Mouse (Mus musculus): ENCODE results near the gene Leng9. TPM values are rescaled to one million over a fixed set of nuclear protein-coding genes. Genes with fewer than 3 reads are reported as not detected.

Gene Leng9
- polyA plus RNA-seq, 1 experiment from 2014 or later, result 1.8 TPM

DNA sequence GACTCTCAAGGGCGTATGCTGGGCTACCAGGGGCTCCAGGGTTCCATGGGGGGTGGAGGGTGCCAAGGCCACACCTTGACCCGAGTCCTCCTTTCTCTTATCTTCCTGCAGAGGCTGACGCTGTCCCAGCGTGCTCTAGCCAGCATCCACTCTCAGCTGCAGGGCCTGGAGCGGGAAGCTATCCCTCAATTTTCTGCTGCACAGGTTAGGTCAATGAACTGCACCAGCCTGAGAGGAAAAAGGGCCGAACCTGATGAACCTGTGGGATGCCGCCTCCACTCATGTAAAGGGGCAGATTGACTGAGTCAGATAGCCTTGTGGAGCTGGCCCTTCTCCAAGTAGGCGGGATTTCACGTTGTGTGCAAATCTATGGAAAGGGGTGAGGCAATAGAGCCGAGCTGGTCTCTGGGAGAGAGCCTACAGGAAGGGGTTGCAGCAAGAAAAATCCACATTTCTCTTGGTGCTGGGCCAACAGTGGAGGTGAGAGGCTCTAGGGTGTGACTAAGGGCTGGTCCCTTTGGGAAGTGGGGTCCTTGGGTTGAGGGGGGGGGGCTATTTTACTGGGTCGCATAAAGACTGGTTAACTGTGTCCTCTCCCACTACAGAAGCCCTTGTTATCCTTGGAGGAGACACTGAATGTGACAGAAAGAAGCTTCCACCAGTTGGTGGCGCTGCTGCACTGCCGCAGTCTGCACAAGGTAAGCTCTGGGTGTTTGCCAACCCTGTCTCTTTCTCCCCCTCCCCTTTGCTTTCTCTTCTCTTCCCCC, 19.3 kb downstream of the Leng9 start:
- Histone ChIP-seq H3K9me3 (ENCODE audit: control insufficient read depth, low read length) (no peaks in the 10 kb centered on the region), H3K4me1 (ENCODE audit: control insufficient read depth, insufficient read depth, low read length) (no peaks in the 10 kb centered on the region), H3K27me3 (ENCODE audit: control insufficient read depth, insufficient read depth, low read length) (no peaks in the 10 kb centered on the region), H3K9ac (ENCODE audit: low read depth, low read length) (no peak overlapping the region), H3K27ac (ENCODE audit: low read depth, low read length) (no peak overlapping the region), H3K4me2 (replicated peaks; ENCODE audit: low read depth, low read length) (no peak overlapping the region), H3K4me3 (ENCODE audit: low read length) (no peak overlapping the region), H3K36me3 (ENCODE audit: control insufficient read depth, insufficient read depth, low read length) (no peaks in the 10 kb centered on the region)
- peak; percentile 52 for ATAC-seq (ENCODE audit: low FRiP score, low TSS enrichment)
- 44% methylated on average over 13 of the region's 13 CpGs for WGBS

DNA sequence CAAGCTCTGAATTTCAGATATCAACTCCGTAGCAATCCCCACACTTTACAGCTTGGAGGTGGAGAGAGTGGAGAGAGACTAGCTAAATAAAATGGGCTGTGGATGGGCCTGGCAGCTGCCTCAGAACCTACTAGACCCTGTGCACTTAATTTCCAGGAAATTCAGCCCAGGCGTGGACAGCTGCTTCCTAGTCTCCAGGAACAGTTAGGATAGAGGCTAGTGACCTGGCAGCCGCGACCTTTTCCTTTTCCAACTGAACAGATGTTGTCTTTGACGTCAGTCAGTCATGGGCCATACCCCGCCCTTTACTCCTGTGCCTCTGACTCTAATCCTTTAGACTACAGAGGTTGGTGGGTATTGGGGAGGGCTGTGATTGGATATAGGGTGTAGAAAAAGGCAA, 21.3 kb downstream of the Leng9 start:
- no peaks in the 10 kb centered on the region for H3K36me3 ChIP-seq (ENCODE audit: control insufficient read depth, insufficient read depth, low read length)
- H3K4me1 ChIP-seq (ENCODE audit: control insufficient read depth, insufficient read depth, low read length), result 0 out of 2 replicates have a peak, but pooled peaks cover 5% of the 10 kb centered on the region
- H3K9ac ChIP-seq (ENCODE audit: low read depth, low read length), result no peak overlapping the region
- WGBS, result 57% methylated on average over 6 of the region's 6 CpGs
- no peaks in the 10 kb centered on the region; the same call in 1 of the 2 replicates for H3K27me3 ChIP-seq (ENCODE audit: control insufficient read depth, insufficient read depth, low read length)
- no peak for ATAC-seq (ENCODE audit: low FRiP score, low TSS enrichment)
- H3K27ac ChIP-seq (ENCODE audit: low read depth, low read length), result no peak overlapping the region
- H3K4me3 ChIP-seq (ENCODE audit: low read length), result no peak overlapping the region
- H3K4me2 ChIP-seq (replicated peaks; ENCODE audit: low read depth, low read length), result no peak overlapping the region
- no peaks in the 10 kb centered on the region for H3K9me3 ChIP-seq (ENCODE audit: control insufficient read depth, low read length)

DNA sequence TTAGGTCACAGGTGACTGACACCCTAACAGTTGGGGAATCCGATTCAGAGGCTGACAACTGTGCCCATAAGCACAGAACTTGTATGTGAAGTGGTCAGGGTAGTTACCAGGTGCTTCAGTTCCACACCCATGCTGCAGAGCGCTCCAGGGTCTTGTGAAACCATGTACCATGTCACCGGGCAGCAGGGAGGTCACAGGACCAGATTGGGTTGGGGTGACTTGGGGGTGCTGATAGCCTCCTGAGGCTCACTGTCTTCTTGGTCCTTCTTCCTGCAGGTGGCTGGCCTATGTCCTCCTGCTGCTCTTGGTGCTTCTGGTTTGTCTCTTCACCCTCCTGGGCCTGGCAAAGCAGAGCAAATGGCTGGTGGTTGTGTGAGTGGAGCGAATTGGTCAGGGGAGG, 22.3 kb downstream of the Leng9 start:
- WGBS, result 89% methylated on average over 4 of the region's 4 CpGs
- Histone ChIP-seq H3K36me3 (ENCODE audit: control insufficient read depth, insufficient read depth, low read length) (no peaks in the 10 kb centered on the region), H3K4me2 (replicated peaks; ENCODE audit: low read depth, low read length) (no peak overlapping the region), H3K9me3 (ENCODE audit: control insufficient read depth, low read length) (no peaks in the 10 kb centered on the region), H3K27me3 (ENCODE audit: control insufficient read depth, insufficient read depth, low read length) (no peaks in the 10 kb centered on the region; the same call in 1 of the 2 replicates), H3K4me1 (ENCODE audit: control insufficient read depth, insufficient read depth, low read length) (0 out of 2 replicates have a peak, but pooled peaks cover 5% of the 10 kb centered on the region), H3K9ac (ENCODE audit: low read depth, low read length) (no peak overlapping the region), H3K27ac (ENCODE audit: low read depth, low read length) (no peak overlapping the region), H3K4me3 (ENCODE audit: low read length) (no peak overlapping the region)
- ATAC-seq (ENCODE audit: low FRiP score, low TSS enrichment), result no peak

DNA sequence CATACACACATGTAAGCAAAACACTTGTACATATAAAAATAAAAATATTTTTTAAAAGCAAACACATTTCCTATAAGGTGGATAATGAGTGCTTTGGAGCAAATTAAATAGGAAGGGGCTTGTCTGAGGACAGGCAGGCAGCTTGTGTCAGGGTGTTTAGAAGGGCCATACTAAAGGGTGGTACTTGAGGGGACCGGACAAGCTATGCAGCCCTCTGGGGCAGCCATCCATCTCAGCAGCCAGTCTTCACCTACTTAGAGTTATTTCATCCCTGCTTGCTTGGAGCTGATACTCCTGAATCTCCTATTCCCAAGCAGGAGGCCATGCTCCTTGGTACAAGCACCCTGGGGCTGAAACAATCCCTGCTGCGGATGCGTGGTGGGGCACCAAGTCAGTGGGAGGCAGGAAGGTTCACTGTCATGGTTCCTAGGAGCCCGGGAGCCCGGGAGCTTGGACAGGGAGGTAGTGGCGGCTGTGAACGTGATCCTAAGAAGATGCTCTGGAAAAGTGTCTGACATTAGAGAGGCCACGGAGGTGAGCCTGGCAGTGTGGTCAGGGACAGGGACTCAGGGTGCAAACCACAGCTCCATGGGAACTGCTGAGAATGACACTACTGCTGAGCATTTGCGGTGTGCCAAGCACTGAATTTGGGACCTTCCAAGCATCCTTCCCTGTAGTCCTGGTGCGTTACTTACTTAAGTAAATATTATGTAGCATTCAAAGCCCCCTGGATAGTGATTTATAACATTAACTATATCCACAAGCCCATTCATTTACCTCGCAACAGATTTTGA, 23.0 kb downstream of the Leng9 start:
- Histone ChIP-seq H3K9ac (ENCODE audit: low read depth, low read length) (no peak overlapping the region), H3K9me3 (ENCODE audit: control insufficient read depth, low read length) (no peaks in the 10 kb centered on the region), H3K4me3 (ENCODE audit: low read length) (no peak overlapping the region), H3K27ac (ENCODE audit: low read depth, low read length) (no peak overlapping the region), H3K36me3 (ENCODE audit: control insufficient read depth, insufficient read depth, low read length) (no peaks in the 10 kb centered on the region), H3K4me2 (replicated peaks; ENCODE audit: low read depth, low read length) (no peak overlapping the region), H3K27me3 (ENCODE audit: control insufficient read depth, insufficient read depth, low read length) (no peaks in the 10 kb centered on the region; the same call in 1 of the 2 replicates), H3K4me1 (ENCODE audit: control insufficient read depth, insufficient read depth, low read length) (0 out of 2 replicates have a peak, but pooled peaks cover 5% of the 10 kb centered on the region)
- 85% methylated on average over 11 of the region's 11 CpGs for WGBS
- ATAC-seq (ENCODE audit: low FRiP score, low TSS enrichment), result no peak

DNA sequence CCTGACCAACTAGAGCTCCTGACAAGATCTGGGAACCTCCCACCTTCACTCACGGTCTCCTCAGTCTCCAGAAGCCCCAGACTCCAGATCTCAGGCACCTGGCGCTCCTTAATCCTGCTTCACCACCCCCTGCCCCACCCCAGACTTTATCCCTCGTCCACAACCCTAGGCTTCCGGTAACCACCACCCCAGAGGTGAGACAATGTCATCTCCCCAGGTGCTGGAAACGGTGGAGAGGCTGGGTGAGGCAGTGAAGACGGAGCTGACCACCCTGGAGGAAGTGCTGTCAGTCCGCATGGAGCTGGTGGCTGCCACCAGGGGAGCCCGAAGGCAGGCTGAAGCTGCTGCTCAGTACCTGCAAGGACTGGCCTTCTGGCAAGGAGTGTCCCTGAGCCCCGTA, 24.9 kb downstream of the Leng9 start:
- Histone ChIP-seq H3K4me1 (ENCODE audit: control insufficient read depth, insufficient read depth, low read length) (0 out of 2 replicates have a peak, but pooled peaks cover 5% of the 10 kb centered on the region), H3K4me3 (ENCODE audit: low read length) (no peak overlapping the region), H3K4me2 (replicated peaks; ENCODE audit: low read depth, low read length) (no peak overlapping the region), H3K36me3 (ENCODE audit: control insufficient read depth, insufficient read depth, low read length) (no peaks in the 10 kb centered on the region), H3K9me3 (ENCODE audit: control insufficient read depth, low read length) (no peaks in the 10 kb centered on the region), H3K27me3 (ENCODE audit: control insufficient read depth, insufficient read depth, low read length) (peaks cover 8% of the 10 kb centered on the region), H3K9ac (ENCODE audit: low read depth, low read length) (0 out of 2 replicates have a peak overlapping the region, but pooled peaks have one; percentile 4), H3K27ac (ENCODE audit: low read depth, low read length) (no peak overlapping the region)
- no peak for ATAC-seq (ENCODE audit: low FRiP score, low TSS enrichment)
- 33% methylated on average over 9 of the region's 9 CpGs for WGBS

DNA sequence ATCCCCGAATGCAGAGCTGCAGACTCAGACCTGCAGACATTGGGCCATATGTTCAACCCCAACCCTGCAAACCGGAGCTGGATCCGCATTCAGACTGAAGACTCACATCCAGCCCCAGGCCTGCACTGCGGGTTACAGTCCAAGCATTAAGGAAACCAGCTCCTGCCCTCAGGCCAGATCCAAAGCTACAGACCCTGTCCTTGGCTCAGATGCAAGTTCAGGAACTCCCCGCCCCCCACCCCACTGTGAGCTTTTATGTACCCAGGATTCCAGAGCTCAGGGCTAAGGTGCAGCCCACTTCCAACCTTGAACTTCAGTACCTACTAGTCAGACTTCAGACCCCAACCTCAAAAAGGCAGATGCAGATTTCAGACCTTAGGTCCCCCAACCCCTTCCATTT, 25.3 kb downstream of the Leng9 start:
- 19% methylated on average over 5 of the region's 5 CpGs for WGBS
- H3K9me3 ChIP-seq (ENCODE audit: control insufficient read depth, low read length), result no peaks in the 10 kb centered on the region
- no peak overlapping the region for H3K4me2 ChIP-seq (replicated peaks; ENCODE audit: low read depth, low read length)
- H3K27ac ChIP-seq (ENCODE audit: low read depth, low read length), result no peak overlapping the region
- 0 out of 2 replicates have a peak, but pooled peaks cover 5% of the 10 kb centered on the region for H3K4me1 ChIP-seq (ENCODE audit: control insufficient read depth, insufficient read depth, low read length)
- ATAC-seq (ENCODE audit: low FRiP score, low TSS enrichment), result no peak
- no peak overlapping the region for H3K4me3 ChIP-seq (ENCODE audit: low read length)
- no peaks in the 10 kb centered on the region for H3K36me3 ChIP-seq (ENCODE audit: control insufficient read depth, insufficient read depth, low read length)
- H3K27me3 ChIP-seq (ENCODE audit: control insufficient read depth, insufficient read depth, low read length), result peaks cover 11% of the 10 kb centered on the region
- H3K9ac ChIP-seq (ENCODE audit: low read depth, low read length), result no peak overlapping the region

DNA sequence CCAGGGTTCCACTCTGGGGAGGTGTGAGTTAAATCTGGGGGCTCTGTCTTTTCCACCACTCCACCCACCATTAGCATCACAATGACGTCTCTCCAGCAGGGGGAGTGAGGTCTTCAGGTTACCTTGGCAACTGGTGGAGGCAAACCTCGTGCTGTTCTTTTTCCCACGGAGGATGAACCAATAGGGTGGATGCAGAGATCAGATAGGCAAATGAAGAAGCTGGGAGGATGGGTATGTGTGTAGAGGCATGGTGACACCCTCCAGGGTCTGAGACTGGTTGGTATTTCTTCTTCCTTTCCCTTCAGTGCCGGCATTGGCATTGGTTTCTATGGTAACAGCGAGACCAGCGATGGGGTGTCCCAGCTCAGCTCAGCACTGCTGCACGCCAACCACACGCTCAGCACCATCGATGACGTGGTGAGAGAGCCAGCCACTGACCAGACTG, 25.8 kb downstream of the Leng9 start:
- Histone ChIP-seq H3K27me3 (ENCODE audit: control insufficient read depth, insufficient read depth, low read length) (peaks cover 16% of the 10 kb centered on the region), H3K27ac (ENCODE audit: low read depth, low read length) (no peak overlapping the region), H3K4me2 (replicated peaks; ENCODE audit: low read depth, low read length) (peak overlapping the region; percentile 13; the same call in 1 of the 2 replicates), H3K9me3 (ENCODE audit: control insufficient read depth, low read length) (no peaks in the 10 kb centered on the region), H3K4me1 (ENCODE audit: control insufficient read depth, insufficient read depth, low read length) (0 out of 2 replicates have a peak, but pooled peaks cover 7% of the 10 kb centered on the region), H3K4me3 (ENCODE audit: low read length) (no peak overlapping the region), H3K36me3 (ENCODE audit: control insufficient read depth, insufficient read depth, low read length) (no peaks in the 10 kb centered on the region), H3K9ac (ENCODE audit: low read depth, low read length) (no peak overlapping the region)
- under 1% methylated on average over 10 of the region's 10 CpGs for WGBS
- peak; percentile 68; the same call in 1 of the 2 replicates for ATAC-seq (ENCODE audit: low FRiP score, low TSS enrichment)

DNA sequence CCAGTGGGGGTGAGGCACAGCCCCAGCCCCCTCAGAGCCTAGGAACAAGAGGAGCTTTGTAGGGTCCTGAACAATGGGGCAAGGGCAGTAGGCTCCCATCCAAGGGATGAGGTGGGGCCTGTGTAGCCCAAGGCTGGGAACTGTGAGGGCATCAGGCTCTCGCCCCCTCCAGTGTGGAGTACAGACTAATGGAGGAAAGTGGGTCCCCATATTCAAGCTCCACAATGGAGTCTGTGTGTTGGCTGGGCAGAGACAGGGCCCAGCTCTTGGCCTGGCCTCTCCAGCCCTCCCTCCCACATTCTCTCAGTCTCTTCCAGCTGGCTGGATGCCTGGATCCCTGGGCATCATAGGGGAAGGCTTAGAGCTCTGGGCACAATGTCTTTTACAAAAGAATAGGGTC, 26.4 kb downstream of the Leng9 start:
- Histone ChIP-seq H3K9ac (ENCODE audit: low read depth, low read length) (no peak overlapping the region), H3K27me3 (ENCODE audit: control insufficient read depth, insufficient read depth, low read length) (peaks cover 22% of the 10 kb centered on the region), H3K4me3 (ENCODE audit: low read length) (no peak overlapping the region), H3K27ac (ENCODE audit: low read depth, low read length) (no peak overlapping the region), H3K9me3 (ENCODE audit: control insufficient read depth, low read length) (no peaks in the 10 kb centered on the region), H3K4me1 (ENCODE audit: control insufficient read depth, insufficient read depth, low read length) (0 out of 2 replicates have a peak, but pooled peaks cover 8% of the 10 kb centered on the region), H3K36me3 (ENCODE audit: control insufficient read depth, insufficient read depth, low read length) (no peaks in the 10 kb centered on the region), H3K4me2 (replicated peaks; ENCODE audit: low read depth, low read length) (no peak overlapping the region)
- 80% methylated on average over 1 of the region's 1 CpGs for WGBS
- peak; percentile 14; the same call in 1 of the 2 replicates for ATAC-seq (ENCODE audit: low FRiP score, low TSS enrichment)

All from kidney, embryonic 14.5 days (tissue).